ENCODE assay signal across 8 mouse cellular contexts in genomic region chr16:39052971-39053370, GRCm38 (mm10).
A peak's percentile ranks its signal among the peaks of the same experiment; 100 is the strongest.
DNase-seq lines count a peak whose midpoint lies in the region; ATAC-seq and TF ChIP-seq lines count a peak whose summit lies in the region.

No protein-coding gene starts in this region.

- no peaks in the 10 kb centered on the region for H3K9me3 ChIP-seq in forebrain, embryonic 10.5 days
- H3K9me3 ChIP-seq in forebrain, embryonic 12.5 days: no peaks in the 10 kb centered on the region
- no peaks in the 10 kb centered on the region for H3K9me3 ChIP-seq in stomach, embryonic 14.5 days (ENCODE audit: control insufficient read depth, low read depth, low read length)

- peaks cover 16% of the 10 kb centered on the region for H3K27me3 ChIP-seq in forebrain, embryonic 10.5 days (ENCODE audit: poor library complexity, severe bottlenecking)
- H3K27me3 ChIP-seq in forebrain, embryonic 12.5 days: peaks cover 26% of the 10 kb centered on the region
- no peaks in the 10 kb centered on the region for H3K27me3 ChIP-seq in stomach, embryonic 14.5 days (ENCODE audit: control insufficient read depth, insufficient read depth, low read length)

- DNase-seq in forebrain, embryonic 10.5 days (ENCODE audit: extremely low spot score, low spot score): peak; percentile 84
- DNase-seq in Muller cell, postnatal 12 days (ENCODE audit: inconsistent ontology term): peak; percentile 65
- DNase-seq in cerebellum, adult 9-11 months: peak; percentile 21
- peak; percentile 79 to 87 for DNase-seq in frontal cortex, postnatal 36 days (ENCODE audit: low spot score in 2 of 2)
- DNase-seq in layer of hippocampus, adult 2 months (ENCODE audit: low spot score in 2 of 2): peak; percentile 68 to 87
- peak; percentile 69 for DNase-seq in lung, postnatal 14 days

- 0% methylated on average over 2 of the region's 2 CpGs for WGBS in forebrain, embryonic 10.5 days
- WGBS in forebrain, embryonic 12.5 days: under 1% methylated on average over 2 of the region's 2 CpGs
- WGBS in stomach, embryonic 14.5 days: 0% methylated on average over 2 of the region's 2 CpGs

- H3K27ac ChIP-seq in forebrain, embryonic 10.5 days: no peak overlapping the region
- no peak overlapping the region for H3K27ac ChIP-seq in forebrain, embryonic 12.5 days
- no peak overlapping the region for H3K27ac ChIP-seq in layer of hippocampus, adult 2 months
- no peak overlapping the region for H3K27ac ChIP-seq in stomach, embryonic 14.5 days (ENCODE audit: low read length)

- H3K4me1 ChIP-seq in forebrain, embryonic 10.5 days: no peaks in the 10 kb centered on the region
- no peaks in the 10 kb centered on the region for H3K4me1 ChIP-seq in forebrain, embryonic 12.5 days
- H3K4me1 ChIP-seq in stomach, embryonic 14.5 days (ENCODE audit: control insufficient read depth, insufficient read depth, low read length): no peaks in the 10 kb centered on the region

- TF ChIP-seq CTCF in layer of hippocampus, adult 2 months (conservative IDR thresholded peaks at IDR 0.05): peak; percentile 91

- no peaks in the 10 kb centered on the region for H3K36me3 ChIP-seq in forebrain, embryonic 10.5 days (replicated peaks)
- no peaks in the 10 kb centered on the region for H3K36me3 ChIP-seq in forebrain, embryonic 12.5 days (replicated peaks)
- H3K36me3 ChIP-seq in stomach, embryonic 14.5 days (ENCODE audit: control insufficient read depth, insufficient read depth, low read length): no peaks in the 10 kb centered on the region

- ATAC-seq in forebrain, embryonic 12.5 days (ENCODE audit: low FRiP score): no peak; the same call in 1 of the 2 replicates
- ATAC-seq in stomach, embryonic 14.5 days (ENCODE audit: insufficient number of reproducible peaks, insufficient read depth, low FRiP score, low read depth): peak; percentile 42; the same call in 1 of the 2 replicates

- H3K4me3 ChIP-seq in forebrain, embryonic 10.5 days: no peak overlapping the region
- H3K4me3 ChIP-seq in forebrain, embryonic 12.5 days (replicated peaks): no peak overlapping the region
- no peak overlapping the region for H3K4me3 ChIP-seq in layer of hippocampus, adult 2 months
- H3K4me3 ChIP-seq in stomach, embryonic 14.5 days (ENCODE audit: low read depth, low read length): no peak overlapping the region

- H3K9ac ChIP-seq in forebrain, embryonic 12.5 days: no peak overlapping the region
- H3K9ac ChIP-seq in stomach, embryonic 14.5 days (replicated peaks; ENCODE audit: low read depth, low read length): no peak overlapping the region

- H3K4me2 ChIP-seq in forebrain, embryonic 12.5 days: no peak overlapping the region
- H3K4me2 ChIP-seq in stomach, embryonic 14.5 days (replicated peaks; ENCODE audit: low read depth, low read length): no peak overlapping the region

Comparison
In these comparisons a context has a peak if more than half of its experiments do, and no peak if none do; other contexts are left out.
1. DNase-seq: peak in every context shown above with its lines; median percentile 84 in forebrain, embryonic 10.5 days; 83 in frontal cortex, postnatal 36 days; 78 in layer of hippocampus, adult 2 months; 69 in lung, postnatal 14 days; 65 in Muller cell, postnatal 12 days; 21 in cerebellum, adult 9-11 months.